Mouse (Mus musculus) T-helper 1 cell (primary cell): ENCODE measurements at regions not wholly inside any gene's neighbourhood (a gene's known extent, or its start where the extent isn't known, plus 50 kb on each side); places are given as distances from the start of the nearest gene placed in this dataset.

Experiments
- in situ Hi-C: fragments of 300-600 bp; cut with MboI, MseI; formaldehyde crosslinking; loops from one replicate; pipeline ENCODE4 v1.15.1; 2025; ENCODE audit warnings: high pct_unique_total_duplicates

- in situ Hi-C loops = no loop called here
Observed at GRCm38 (mm10) chr10:54601993-54602392, 525.6 kb upstream of the Man1a start.

- in situ Hi-C loops = no loop called here
Observed at GRCm38 (mm10) chr10:54595072-54595471, 518.7 kb upstream of the Man1a start.

DNA sequence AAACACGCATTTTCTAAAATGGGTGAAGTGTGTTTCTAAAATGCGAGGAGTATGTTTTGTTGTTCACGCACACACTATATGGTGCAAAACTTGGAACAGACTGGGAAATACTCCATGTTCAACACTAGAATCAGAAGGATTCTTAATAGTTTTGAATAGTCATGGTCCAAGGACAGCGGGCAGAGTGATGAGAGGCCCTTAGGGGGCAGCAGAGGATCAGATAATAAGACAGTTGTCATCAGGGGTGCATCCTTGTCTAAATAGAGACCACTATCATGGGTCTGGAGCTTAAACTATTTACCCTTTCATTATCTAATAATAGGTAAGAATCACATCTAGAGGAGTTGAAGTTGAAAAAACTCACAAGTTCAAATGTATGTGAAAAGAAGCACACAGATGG is 482.2 kb upstream of the Man1a start:
- in situ Hi-C loops = loop anchor here (25.0 kb wide), 1 partner anchor 696 kb away; no protein-coding TSS in a partner anchor

GRCm38 (mm10) chr10:54551734-54552397 is 475.5 kb upstream of the Man1a start:
- in situ Hi-C loops = loop anchor here (25.0 kb wide), 1 partner anchor 690 kb away; no protein-coding TSS in a partner anchor

DNA sequence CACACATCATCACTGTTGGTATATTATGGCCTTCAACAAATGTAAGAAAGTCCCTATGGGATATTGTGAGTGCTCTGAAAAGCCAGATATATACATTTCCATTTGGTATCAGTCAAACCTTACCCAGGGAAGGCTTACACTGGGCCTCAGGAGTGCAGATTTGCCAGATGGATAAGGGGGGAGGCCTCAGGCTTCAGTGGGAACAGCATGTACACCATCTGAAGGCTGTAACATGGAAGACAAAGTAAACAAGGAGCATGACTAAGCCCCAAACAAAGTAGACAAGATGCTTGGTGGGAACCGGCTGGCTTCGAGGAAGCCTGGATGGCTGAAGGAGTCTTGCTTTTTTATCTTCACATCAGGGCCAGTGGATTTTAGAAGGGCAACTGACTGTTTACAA is 474.3 kb upstream of the Man1a start:
- in situ Hi-C loops = loop anchor here (25.0 kb wide), 1 partner anchor 688 kb away; no protein-coding TSS in a partner anchor

GRCm38 (mm10) chr10:54548977-54549376 is 472.6 kb upstream of the Man1a start:
- in situ Hi-C loops = no loop called here

- in situ Hi-C loops = no loop called here
Observed at GRCm38 (mm10) chr10:54548526-54548925, 472.1 kb upstream of the Man1a start.

DNA sequence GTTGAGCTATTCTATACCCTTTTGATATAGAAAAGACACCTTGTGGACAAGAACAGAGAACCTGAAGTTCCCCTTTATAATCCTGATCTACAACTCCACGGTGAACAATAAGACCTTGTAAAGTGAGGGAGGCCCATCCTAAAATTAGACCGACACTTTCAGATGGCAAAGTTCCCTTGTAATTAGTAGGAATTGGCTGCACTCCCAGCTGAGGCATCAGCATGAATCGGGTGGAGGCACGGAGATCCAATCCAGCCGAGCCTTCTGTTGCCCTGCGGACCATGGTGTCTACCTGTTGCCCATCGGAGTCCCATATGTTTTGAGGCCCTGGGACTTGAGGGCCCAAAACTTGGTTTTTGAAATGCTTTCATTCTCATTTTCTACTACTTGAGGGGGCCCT is 456.2 kb upstream of the Man1a start:
- in situ Hi-C loops = no loop called here

DNA sequence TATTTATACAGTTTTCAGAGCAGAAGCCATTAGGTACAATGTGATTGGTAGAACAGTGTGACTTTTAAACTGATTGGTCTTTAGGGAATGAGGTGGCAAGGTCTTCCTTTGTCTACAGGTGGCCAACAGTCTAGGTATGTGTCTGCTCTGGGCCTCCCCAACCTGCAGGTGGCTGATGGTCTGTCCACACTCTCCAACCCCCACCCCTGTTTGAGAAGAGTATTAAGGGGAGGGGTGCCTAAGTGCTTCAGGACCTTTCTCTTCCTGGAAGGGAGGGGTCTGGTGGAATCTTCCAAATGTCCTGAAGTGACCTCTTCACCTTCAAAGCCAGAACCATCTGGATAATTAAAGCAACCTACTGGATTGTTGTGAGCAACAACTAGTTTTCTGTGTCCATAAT is 434.4 kb upstream of the Man1a start:
- in situ Hi-C loops = no loop called here

DNA sequence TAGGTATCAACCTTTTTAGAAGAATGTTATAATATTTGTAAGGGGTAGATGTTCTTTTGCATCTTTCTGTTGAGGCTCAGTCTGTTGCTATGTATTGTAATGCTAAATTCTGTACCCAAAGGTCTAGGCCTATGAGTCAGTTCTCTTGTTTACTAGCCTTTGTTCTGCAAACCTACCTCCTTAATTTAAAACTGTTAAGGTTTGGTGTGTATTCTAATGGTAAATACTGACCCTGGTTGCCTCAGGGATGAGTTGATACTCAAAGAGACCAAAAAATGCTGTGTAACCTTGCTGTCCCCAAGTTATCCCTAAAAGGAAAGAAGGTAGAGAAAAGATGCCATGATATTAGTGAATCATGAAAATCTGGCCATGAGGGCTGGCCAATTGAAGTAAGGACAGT is 433.4 kb upstream of the Man1a start:
- in situ Hi-C loops = no loop called here
